Mouse (Mus musculus): ENCODE results near the gene Lrrc4c.

The Lrrc4c gene

GRCm38 (mm10) chr2:97274651-97275050 is 956.7 kb downstream of the Lrrc4c start:
- DNase-seq (ENCODE audit: low spot score in 2 of 2), result no peak

- DNase-seq (ENCODE audit: low spot score in 2 of 2), result no peak
Measured at GRCm38 (mm10) chr2:97284986-97285385, 967.0 kb downstream of the Lrrc4c start.

- no peak for DNase-seq (ENCODE audit: low spot score in 2 of 2)
Measured at GRCm38 (mm10) chr2:97294216-97294615, 976.2 kb downstream of the Lrrc4c start.

- no peak for DNase-seq (ENCODE audit: low spot score in 2 of 2)
Measured at GRCm38 (mm10) chr2:97299704-97300103, 981.7 kb downstream of the Lrrc4c start.

- no peak for DNase-seq (ENCODE audit: low spot score in 2 of 2)
Measured at GRCm38 (mm10) chr2:97318008-97318407, 1000.0 kb downstream of the Lrrc4c start.

- no peak for DNase-seq (ENCODE audit: low spot score in 2 of 2)
Measured at GRCm38 (mm10) chr2:97318536-97318935, 1000.6 kb downstream of the Lrrc4c start.

GRCm38 (mm10) chr2:97332084-97332682 is 1014.2 kb downstream of the Lrrc4c start:
- no peak for DNase-seq (ENCODE audit: low spot score in 2 of 2)

DNA sequence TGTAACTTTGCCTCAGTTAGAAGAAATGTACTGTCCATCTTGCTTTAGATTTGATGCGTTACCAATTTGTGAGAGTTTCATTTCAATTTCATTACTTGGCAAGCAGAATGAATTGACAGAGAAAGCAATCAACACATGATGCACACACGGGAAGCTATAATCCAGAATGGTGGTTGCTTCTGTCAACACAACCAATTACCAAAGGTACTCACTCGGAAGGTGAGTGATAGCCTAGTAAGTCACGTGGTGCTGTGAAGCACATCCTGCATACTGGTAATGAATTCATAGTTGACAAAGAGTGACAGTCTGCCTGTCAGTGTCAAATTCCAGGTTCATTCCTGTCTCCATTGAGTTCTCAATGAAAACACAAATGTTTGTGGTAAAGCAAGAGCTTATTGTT is 1021.7 kb downstream of the Lrrc4c start:
- DNase-seq (ENCODE audit: low spot score in 2 of 2), result no peak

GRCm38 (mm10) chr2:97361235-97361634 is 1043.3 kb downstream of the Lrrc4c start:
- DNase-seq (ENCODE audit: low spot score in 2 of 2), result no peak

- DNase-seq (ENCODE audit: low spot score in 2 of 2), result no peak
Measured at GRCm38 (mm10) chr2:97369978-97370377, 1052.0 kb downstream of the Lrrc4c start.

DNA sequence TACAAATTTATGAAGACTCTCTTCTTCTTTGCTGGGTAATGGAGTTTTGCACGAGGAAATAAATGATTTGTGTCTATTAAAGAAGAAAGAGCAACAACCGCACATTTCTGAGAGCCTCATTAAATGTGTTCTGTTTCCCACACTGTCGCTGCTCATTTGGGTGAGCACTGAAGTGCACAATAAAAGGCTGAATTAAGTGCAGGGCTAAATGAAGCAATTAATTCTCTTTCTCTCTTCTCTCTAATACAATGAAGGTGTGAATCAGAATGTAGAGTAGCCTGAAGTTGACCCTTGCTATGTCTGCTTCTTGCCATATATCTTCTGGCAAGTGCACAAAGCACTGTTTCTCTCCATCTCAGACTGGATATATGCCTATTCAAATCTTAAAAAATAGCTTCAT is 1073.5 kb downstream of the Lrrc4c start:
- DNase-seq (ENCODE audit: low spot score in 2 of 2), result no peak

DNA sequence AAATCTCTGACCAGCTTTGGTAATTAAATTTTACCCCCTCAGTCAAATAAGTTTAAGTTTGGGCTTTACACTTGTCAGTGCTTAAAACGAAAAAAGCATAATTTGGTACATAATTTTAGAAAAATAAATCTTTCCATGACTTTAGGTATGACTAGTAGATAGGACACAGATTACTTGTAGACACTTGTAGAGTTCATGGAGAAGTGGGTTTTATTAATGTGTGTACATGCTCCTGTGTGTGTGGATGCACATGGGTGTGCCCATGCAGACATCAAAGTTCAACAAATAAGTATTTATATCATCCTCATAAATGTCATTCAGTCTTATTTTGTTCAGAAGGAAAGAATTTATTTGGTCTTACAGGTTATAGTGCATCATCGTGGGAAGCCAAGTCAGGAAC is 1073.9 kb downstream of the Lrrc4c start:
- DNase-seq (ENCODE audit: low spot score in 2 of 2), result no peak

GRCm38 (mm10) chr2:97413066-97413465 is 1095.1 kb downstream of the Lrrc4c start:
- DNase-seq (ENCODE audit: low spot score in 2 of 2), result no peak

GRCm38 (mm10) chr2:97414416-97415362 is 1096.7 kb downstream of the Lrrc4c start:
- DNase-seq (ENCODE audit: low spot score in 2 of 2), result no peak

DNA sequence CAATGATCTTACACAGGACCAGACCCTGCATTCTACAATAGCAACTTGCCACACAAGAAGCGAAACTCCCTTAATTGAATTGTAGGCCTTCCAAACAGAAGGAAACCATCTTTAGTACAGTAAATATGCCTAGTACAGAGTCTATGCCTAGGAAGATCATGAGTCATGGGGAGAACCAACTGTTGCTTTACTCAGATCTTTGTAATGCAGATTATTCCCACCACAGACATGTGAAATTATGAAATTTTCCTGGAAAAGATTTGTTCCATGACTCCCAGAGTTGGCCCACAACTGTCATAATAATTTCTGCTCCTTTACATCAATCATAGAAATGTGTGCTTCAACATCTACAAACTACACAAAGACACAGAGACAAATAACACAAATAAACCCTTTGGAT is 1116.2 kb downstream of the Lrrc4c start:
- DNase-seq (ENCODE audit: low spot score in 2 of 2), result no peak

GRCm38 (mm10) chr2:97435616-97436015 is 1117.6 kb downstream of the Lrrc4c start:
- no peak for DNase-seq (ENCODE audit: low spot score in 2 of 2)

GRCm38 (mm10) chr2:97437767-97438166 is 1119.8 kb downstream of the Lrrc4c start:
- DNase-seq (ENCODE audit: low spot score in 2 of 2), result no peak

- no peak for DNase-seq (ENCODE audit: low spot score in 2 of 2)
Measured at GRCm38 (mm10) chr2:97463573-97463972, 1145.6 kb downstream of the Lrrc4c start.

GRCm38 (mm10) chr2:97466243-97466793 is 1148.3 kb downstream of the Lrrc4c start:
- no peak for DNase-seq (ENCODE audit: low spot score in 2 of 2)

DNA sequence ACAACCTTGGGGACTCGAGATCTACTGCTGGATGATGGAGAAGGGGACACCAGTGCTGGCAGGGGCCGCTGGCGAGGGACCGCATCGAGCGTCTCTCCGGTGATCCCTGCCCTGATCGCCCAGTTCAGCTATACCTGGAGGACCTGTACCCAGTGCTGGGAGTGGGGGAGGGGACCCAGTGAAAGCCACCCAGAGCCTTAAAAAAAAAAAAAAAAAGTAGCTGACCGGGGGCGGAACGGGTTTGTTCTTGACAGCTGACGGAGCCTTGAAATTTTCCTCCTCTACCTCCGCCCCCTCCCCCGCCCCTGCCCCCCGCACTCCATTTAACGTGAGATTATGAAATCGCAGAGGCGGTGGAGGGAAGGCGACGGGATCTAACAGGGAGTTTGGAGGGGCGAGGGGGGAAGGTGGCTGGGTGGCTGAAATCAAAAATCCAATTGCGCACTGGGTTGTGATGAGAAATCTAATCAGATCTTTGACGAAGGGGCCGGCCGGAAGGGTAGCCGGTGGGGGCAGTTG is 1149.1 kb downstream of the Lrrc4c start:
- no peak for DNase-seq (ENCODE audit: low spot score in 2 of 2)

DNA sequence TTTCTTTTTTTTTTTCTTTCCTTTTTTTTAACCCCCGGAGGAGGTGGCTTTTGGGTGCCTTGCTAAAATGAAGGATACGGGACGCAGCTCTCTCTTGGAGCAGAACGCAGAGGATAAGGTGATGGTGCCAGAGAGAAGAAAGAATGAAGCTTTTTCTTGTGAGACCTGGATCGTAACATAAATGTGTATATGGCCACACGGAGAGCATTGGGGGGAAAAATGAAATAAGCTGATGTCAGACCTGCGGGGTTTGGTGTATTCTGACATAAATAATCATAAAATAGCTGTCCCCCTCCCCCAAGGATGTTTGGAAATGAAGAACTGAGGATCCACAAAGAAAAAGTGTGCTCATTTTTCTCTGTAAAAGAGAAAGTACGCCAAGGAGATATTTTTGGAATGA is 1149.7 kb downstream of the Lrrc4c start:
- DNase-seq (ENCODE audit: low spot score in 2 of 2), result no peak

GRCm38 (mm10) chr2:97468372-97468771 is 1150.4 kb downstream of the Lrrc4c start:
- DNase-seq (ENCODE audit: low spot score in 2 of 2), result no peak

DNA sequence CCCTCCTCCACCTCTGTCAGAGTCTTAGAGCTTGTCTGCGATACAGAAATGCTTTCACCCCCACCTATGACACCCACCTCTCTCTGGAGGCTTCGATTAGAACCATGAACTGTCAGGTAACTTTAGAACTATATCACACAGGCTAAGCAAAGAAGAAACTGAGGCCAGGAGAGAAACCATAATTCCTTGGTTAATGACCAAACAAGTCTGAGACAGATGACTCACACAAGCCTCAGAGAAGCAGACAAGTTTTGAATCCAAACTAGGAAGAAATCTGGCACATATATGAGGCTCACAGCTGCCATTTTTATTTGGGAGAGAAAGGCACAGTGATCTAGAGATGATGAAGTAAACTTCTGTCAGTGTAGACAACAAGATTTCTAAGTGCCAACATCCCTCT is 1151.4 kb downstream of the Lrrc4c start:
- no peak for DNase-seq (ENCODE audit: low spot score in 2 of 2)

Measured in spleen, postnatal 14 days (tissue).